Mouse (Mus musculus) kidney, embryonic 15.5 days (tissue): ENCODE data around the gene Ghdc. TPM values are rescaled to one million over a fixed set of nuclear protein-coding genes. Genes with fewer than 3 reads are reported as not detected.
A peak's percentile ranks its signal among the peaks of the same experiment; 100 is the strongest.

Source experiments
- ATAC-seq: fragments of 200-750 bp; cut with Nextera tagmentation; replicated peaks from 2 replicates; pipeline ENCODE4 v1.8.0; 2017; ENCODE audit warnings: moderate TSS enrichment; ENCODE audit not compliant: low FRiP score
- H3K27ac ChIP-seq: fragments of 300-500 bp; sonication (generic); 2 replicates; pipeline ENCODE4 v1.5.1; 2015; ENCODE audit warnings: mild to moderate bottlenecking, inconsistent platforms
- H3K27me3 ChIP-seq: fragments of 300-500 bp; sonication (generic); 2 replicates; pipeline ENCODE4 v1.6.1; 2015; ENCODE audit warnings: inconsistent platforms
- H3K36me3 ChIP-seq: fragments of 300-500 bp; sonication (generic); 2 replicates; pipeline ENCODE4 v1.6.1; 2015; ENCODE audit warnings: inconsistent platforms
- H3K4me1 ChIP-seq: fragments of 300-500 bp; sonication (generic); 2 replicates; pipeline ENCODE4 v1.6.1; 2015; ENCODE audit warnings: inconsistent platforms
- H3K4me2 ChIP-seq: fragments of 300-500 bp; sonication (generic); 2 replicates; pipeline ENCODE4 v1.6.1; 2015; ENCODE audit warnings: moderate library complexity, mild to moderate bottlenecking, inconsistent platforms
- H3K4me3 ChIP-seq: fragments of 300-500 bp; sonication (generic); replicated peaks from 2 replicates; pipeline ENCODE4 v1.5.1; 2015; ENCODE audit warnings: mild to moderate bottlenecking, inconsistent platforms
- H3K9ac ChIP-seq: fragments of 300-500 bp; sonication (generic); 2 replicates; pipeline ENCODE4 v1.6.1; 2015; ENCODE audit warnings: mild to moderate bottlenecking, inconsistent platforms
- H3K9me3 ChIP-seq: fragments of 300-500 bp; sonication (generic); replicated peaks from 2 replicates; pipeline ENCODE4 v1.6.1; 2016; ENCODE audit warnings: inconsistent platforms
- WGBS: fragments of 180-500 bp; shearing (Covaris S2); methylation state at CpG from one replicate; pipeline ENCODE4 v1.1.7; 2015; ENCODE audit warnings: mixed read lengths; 5-methylcytosine and 5-hydroxymethylcytosine counted together
- polyA plus RNA-seq: library from polyadenylated mRNA; unstranded; fragments of >200 nt; fragmentation: Nextera tagmentation; extraction: Ambion mirVana; gene quantifications from 2 replicates; pipeline ENCODE4 v1.2.1, GENCODE M21; 2015

Ghdc gene
- polyA plus RNA-seq = 6.7 and 7.9 TPM in 2 replicates

DNA sequence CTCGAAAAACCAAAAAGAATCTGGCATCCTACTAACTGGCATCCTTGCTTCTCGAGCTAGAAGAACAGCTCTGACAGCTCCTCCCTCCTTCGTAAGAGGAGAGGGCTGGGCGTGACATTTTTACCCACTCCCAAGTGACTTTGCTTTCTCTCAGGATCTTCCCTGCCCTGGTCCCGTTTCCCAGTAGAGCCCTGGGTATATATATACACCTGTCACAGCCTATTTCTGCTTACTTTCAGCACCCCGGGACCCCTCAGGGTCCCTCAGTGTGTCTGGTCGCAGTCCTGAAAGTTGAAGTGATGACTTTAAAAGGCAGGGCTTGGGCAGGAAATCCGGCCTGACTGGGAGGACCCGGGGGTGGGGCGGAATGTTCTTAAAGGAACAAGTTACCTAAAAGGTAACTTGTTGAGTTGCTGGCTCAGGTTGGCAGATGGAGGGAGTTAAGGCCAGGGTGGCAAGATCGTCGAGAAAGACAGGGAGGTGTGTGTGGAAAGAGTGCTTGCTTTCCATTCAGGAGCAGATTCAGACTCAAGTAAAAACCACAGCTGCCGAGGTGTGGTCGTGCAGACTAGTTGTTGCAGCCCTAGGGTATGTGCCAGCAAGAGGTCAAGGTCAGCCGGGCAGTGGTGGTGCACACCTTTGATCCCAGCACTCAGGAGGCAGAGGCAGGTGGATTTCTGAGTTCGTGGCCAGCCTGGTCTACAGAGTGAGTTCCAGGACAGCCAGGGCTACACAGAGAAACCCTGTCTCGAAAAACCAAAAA is at the start of gene Ghdc:
Gene Ghdc, minus strand, starts transcription at position 312 of the 763 bp plus-strand sequence.
- Histone ChIP-seq H3K4me3 (peak within 1 kb of the TSS; percentile 65), H3K36me3 (no peaks in the 10 kb centered on the region), H3K27ac (peak within 1 kb of the TSS; percentile 45), H3K27me3 (no peaks in the 10 kb centered on the region), H3K4me2 (peak within 1 kb of the TSS; percentile 67), H3K9ac (peak within 1 kb of the TSS; percentile 63), H3K9me3 (no peaks in the 10 kb centered on the region), H3K4me1 (peaks cover 7% of the 10 kb centered on the region)
- ATAC-seq = peak; percentile 79
- WGBS = 18% methylated on average over 17 of the region's 17 CpGs

DNA sequence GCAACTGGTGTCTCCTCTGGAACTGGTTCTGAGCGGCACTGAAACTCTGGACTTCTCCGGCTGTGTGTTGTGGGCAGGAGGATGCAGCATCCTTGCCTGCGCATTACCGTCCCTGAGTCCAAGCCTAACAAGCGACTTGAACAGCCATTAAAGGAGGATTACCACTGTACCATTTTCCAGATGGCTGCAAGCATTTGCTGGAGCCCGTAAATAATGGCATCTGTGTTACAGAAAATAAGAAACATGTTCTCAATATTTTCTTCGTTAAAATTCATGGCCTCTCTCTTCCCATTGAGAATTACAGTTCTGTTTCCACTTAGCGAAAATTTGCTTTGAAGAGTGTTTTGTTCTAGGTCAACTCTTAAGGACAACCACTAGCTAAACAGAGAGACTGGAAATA is 49.3 kb upstream of the Ghdc start:
- Histone ChIP-seq H3K4me2 (no peak overlapping the region), H3K36me3 (no peaks in the 10 kb centered on the region), H3K27me3 (no peaks in the 10 kb centered on the region), H3K4me3 (no peak overlapping the region), H3K27ac (no peak overlapping the region), H3K9me3 (no peaks in the 10 kb centered on the region), H3K4me1 (peaks cover 13% of the 10 kb centered on the region), H3K9ac (no peak overlapping the region)
- 85% methylated on average over 8 of the region's 8 CpGs for WGBS
- no peak for ATAC-seq

DNA sequence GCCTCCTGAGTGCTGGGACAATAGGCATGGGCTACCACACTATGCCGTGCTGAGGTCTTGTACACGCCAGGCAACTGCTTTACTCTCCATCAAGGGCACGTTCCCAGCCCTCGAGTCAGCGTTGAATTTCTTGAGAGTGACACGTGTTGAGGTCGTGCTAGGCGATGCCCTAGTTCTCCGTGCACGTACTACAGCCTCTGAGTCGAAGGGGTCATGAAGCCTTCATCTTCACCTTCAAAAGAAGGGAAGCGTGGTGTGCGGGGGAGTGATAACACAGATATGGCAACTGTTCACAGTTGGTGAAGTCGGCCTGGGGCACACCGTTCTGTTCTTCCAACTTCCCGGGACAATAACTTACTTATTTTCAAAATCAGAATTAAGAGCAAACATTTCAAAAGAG is 48.9 kb upstream of the Ghdc start:
- Histone ChIP-seq H3K9ac (no peak overlapping the region), H3K36me3 (no peaks in the 10 kb centered on the region), H3K4me3 (no peak overlapping the region), H3K4me2 (no peak overlapping the region), H3K4me1 (peaks cover 17% of the 10 kb centered on the region), H3K9me3 (no peaks in the 10 kb centered on the region), H3K27ac (no peak overlapping the region), H3K27me3 (no peaks in the 10 kb centered on the region)
- no peak for ATAC-seq
- 76% methylated on average over 16 of the region's 16 CpGs for WGBS

DNA sequence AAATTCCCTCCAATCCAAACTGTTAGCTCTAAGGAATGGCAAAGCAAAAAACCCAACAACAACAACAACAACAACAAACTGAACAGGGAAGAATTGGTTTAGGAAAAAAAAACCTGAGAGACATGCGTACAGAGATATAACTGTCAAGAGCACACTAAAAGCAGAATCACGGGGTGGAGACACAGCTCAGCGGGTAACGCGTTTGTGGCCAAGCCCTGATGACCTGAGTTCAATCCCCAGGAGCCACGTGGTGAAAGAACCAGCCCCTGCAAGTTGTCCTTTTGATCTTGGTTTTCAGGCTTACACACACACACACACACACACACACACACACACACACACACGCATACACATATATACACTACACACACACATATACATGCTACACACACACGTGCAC is 48.3 kb upstream of the Ghdc start:
- Histone ChIP-seq H3K27ac (no peak overlapping the region), H3K27me3 (no peaks in the 10 kb centered on the region), H3K36me3 (no peaks in the 10 kb centered on the region), H3K4me3 (no peak overlapping the region), H3K4me1 (peaks cover 21% of the 10 kb centered on the region), H3K9me3 (no peaks in the 10 kb centered on the region), H3K4me2 (no peak overlapping the region), H3K9ac (no peak overlapping the region)
- no peak for ATAC-seq
- WGBS = 63% methylated on average over 8 of the region's 8 CpGs

- Histone ChIP-seq H3K36me3 (no peaks in the 10 kb centered on the region), H3K4me2 (no peak overlapping the region), H3K9me3 (no peaks in the 10 kb centered on the region), H3K4me3 (no peak overlapping the region), H3K27ac (no peak overlapping the region), H3K4me1 (peaks cover 21% of the 10 kb centered on the region), H3K9ac (no peak overlapping the region), H3K27me3 (no peaks in the 10 kb centered on the region)
- 89% methylated on average over 15 of the region's 15 CpGs for WGBS
- ATAC-seq = no peak
Measured at GRCm38 (mm10) chr11:100818359-100819012, 47.7 kb upstream of the Ghdc start.

- H3K9me3 ChIP-seq = no peaks in the 10 kb centered on the region
- ATAC-seq = no peak
- no peaks in the 10 kb centered on the region for H3K36me3 ChIP-seq
- no peak overlapping the region for H3K9ac ChIP-seq
- H3K4me2 ChIP-seq = no peak overlapping the region
- peaks cover 17% of the 10 kb centered on the region for H3K4me1 ChIP-seq
- H3K27ac ChIP-seq = no peak overlapping the region
- no peak overlapping the region for H3K4me3 ChIP-seq
- no peaks in the 10 kb centered on the region for H3K27me3 ChIP-seq
- 46% methylated on average over 9 of the region's 9 CpGs for WGBS
Measured at GRCm38 (mm10) chr11:100817311-100817710, 46.6 kb upstream of the Ghdc start.

DNA sequence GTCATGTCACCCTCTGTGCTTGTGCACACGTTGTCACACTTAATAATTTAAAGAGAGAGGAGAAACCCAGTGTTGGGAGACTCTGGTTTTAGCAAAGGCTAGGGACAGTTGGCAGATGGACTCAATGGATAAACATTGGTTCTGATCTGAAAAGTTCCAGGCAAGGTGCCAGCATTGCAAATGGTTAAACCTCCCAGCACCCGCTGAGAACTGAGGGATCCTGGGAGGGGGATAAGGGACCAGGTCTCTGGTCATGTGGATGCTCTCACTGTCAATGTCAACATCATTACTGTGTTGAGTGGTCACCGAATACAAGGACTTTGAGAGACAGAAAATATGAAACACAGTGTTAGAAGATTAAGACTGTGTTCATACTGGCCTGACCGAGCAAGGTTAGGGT is 46.0 kb upstream of the Ghdc start:
- H3K4me1 ChIP-seq = peaks cover 15% of the 10 kb centered on the region
- no peaks in the 10 kb centered on the region for H3K9me3 ChIP-seq
- no peaks in the 10 kb centered on the region for H3K27me3 ChIP-seq
- no peak overlapping the region for H3K9ac ChIP-seq
- no peak for ATAC-seq
- H3K4me3 ChIP-seq = no peak overlapping the region
- no peak overlapping the region for H3K4me2 ChIP-seq
- WGBS = 62% methylated on average over 4 of the region's 4 CpGs
- H3K27ac ChIP-seq = no peak overlapping the region
- no peaks in the 10 kb centered on the region for H3K36me3 ChIP-seq

DNA sequence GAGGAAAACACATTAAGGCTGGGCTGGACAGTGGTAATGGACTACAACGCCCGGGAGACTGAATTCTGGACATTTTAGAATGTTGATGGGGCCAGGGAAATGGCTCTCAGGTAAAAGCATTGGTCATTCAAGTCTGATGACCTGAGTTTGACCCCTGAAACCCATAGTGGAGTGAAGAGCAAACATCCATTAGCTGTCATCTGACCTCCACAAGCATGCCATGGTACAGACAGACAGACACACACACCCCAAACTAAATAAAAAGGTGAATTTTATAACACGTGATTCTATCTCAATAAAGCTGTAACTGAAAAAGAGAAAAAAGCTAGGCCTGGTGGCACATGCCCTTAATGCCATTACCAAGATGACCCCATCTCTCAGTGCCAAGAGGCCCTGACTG is 45.6 kb upstream of the Ghdc start:
- H3K4me1 ChIP-seq = peaks cover 15% of the 10 kb centered on the region
- ATAC-seq = no peak
- H3K27me3 ChIP-seq = no peaks in the 10 kb centered on the region
- no peak overlapping the region for H3K27ac ChIP-seq
- no peaks in the 10 kb centered on the region for H3K36me3 ChIP-seq
- H3K4me3 ChIP-seq = no peak overlapping the region
- no peak overlapping the region for H3K9ac ChIP-seq
- 50% methylated on average over 3 of the region's 3 CpGs for WGBS
- H3K4me2 ChIP-seq = no peak overlapping the region
- no peaks in the 10 kb centered on the region for H3K9me3 ChIP-seq

DNA sequence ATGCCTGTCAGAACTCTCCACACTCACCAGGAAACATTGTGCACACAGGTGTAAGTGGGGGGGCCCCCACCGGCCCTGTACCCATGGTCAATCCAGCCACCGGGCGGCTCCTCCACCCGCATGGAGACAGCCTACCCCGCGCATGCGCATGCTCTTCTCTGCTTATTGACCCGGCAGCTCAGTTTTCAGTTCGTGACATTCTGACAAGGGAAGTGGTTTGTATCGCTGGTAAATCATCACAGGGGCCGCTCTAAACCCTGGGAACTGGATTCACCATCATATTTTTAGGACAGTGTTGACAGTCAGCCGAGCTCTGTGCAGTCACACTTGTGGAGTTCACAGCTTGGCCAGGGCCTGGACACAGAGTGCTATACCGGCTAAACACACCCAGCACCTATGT is 43.7 kb upstream of the Ghdc start:
- WGBS = 17% methylated on average over 13 of the region's 13 CpGs
- H3K27ac ChIP-seq = no peak overlapping the region
- no peak overlapping the region for H3K9ac ChIP-seq
- H3K4me2 ChIP-seq = peak overlapping the region; percentile 44
- peak overlapping the region; percentile 3 for H3K4me3 ChIP-seq
- no peaks in the 10 kb centered on the region for H3K9me3 ChIP-seq
- ATAC-seq = peak; percentile 72
- no peaks in the 10 kb centered on the region for H3K27me3 ChIP-seq
- no peaks in the 10 kb centered on the region for H3K36me3 ChIP-seq
- peaks cover 29% of the 10 kb centered on the region for H3K4me1 ChIP-seq

DNA sequence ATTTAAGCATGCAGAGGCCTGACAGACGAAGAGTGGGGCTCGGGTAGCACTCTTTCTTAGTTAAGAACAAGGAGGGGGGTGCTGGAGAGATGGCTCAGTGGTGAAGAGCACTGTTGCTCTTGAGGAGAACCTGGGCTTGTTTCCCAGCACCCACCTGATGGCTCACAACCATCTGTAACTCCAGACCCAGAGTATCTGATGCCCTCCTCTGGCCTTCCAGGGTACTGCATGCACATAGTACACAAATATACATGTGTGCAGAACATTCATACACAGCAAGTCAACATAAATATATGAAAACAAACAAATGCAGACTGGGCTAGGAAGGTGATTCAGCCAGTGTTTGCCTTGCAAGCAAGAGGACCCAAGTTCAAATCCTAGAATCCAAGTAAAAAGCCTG is 40.4 kb upstream of the Ghdc start:
- WGBS = 90% methylated on average over 2 of the region's 2 CpGs
- H3K9ac ChIP-seq = no peak overlapping the region
- peak overlapping the region; percentile 76 for H3K27ac ChIP-seq

GRCm38 (mm10) chr11:100810516-100810915 is 39.8 kb upstream of the Ghdc start:
- H3K27ac ChIP-seq = peak overlapping the region; percentile 76

More for the DNA sequence above, 40.4 kb upstream of the Ghdc start:
- H3K4me3 ChIP-seq = no peak overlapping the region
- H3K36me3 ChIP-seq = no peaks in the 10 kb centered on the region
- H3K9me3 ChIP-seq = no peaks in the 10 kb centered on the region
- H3K4me1 ChIP-seq = peaks cover 27% of the 10 kb centered on the region
- no peaks in the 10 kb centered on the region for H3K27me3 ChIP-seq
- no peak for ATAC-seq
- no peak overlapping the region for H3K4me2 ChIP-seq

GRCm38 (mm10) chr11:100806380-100807305 is 35.9 kb upstream of the Ghdc start:
- Histone ChIP-seq H3K9me3 (no peaks in the 10 kb centered on the region), H3K27me3 (no peaks in the 10 kb centered on the region), H3K36me3 (peaks cover 39% of the 10 kb centered on the region), H3K4me1 (peaks cover 16% of the 10 kb centered on the region), H3K4me2 (no peak overlapping the region), H3K27ac (no peak overlapping the region), H3K9ac (no peak overlapping the region), H3K4me3 (no peak overlapping the region)
- 70% methylated on average over 20 of the region's 20 CpGs for WGBS
- no peak for ATAC-seq

More at GRCm38 (mm10) chr11:100810516-100810915, 39.8 kb upstream of the Ghdc start:
- H3K36me3 ChIP-seq = peaks cover under 1% of the 10 kb centered on the region; the same call in 1 of the 2 replicates
- H3K4me3 ChIP-seq = no peak overlapping the region
- H3K9ac ChIP-seq = no peak overlapping the region
- H3K27me3 ChIP-seq = no peaks in the 10 kb centered on the region
- H3K4me1 ChIP-seq = peaks cover 26% of the 10 kb centered on the region
- WGBS = 34% methylated on average over 9 of the region's 9 CpGs
- H3K4me2 ChIP-seq = no peak overlapping the region; the same call in 1 of the 2 replicates
- H3K9me3 ChIP-seq = no peaks in the 10 kb centered on the region
- ATAC-seq = peak; percentile 89
